Mouse (Mus musculus) embryonic stem cell, embryonic (primary cell): ENCODE data around the gene Il6ra.

Experiments used
- CTCF ChIA-PET, 4 experiments: fragments of 300-600 bp in 2 of 4; fragments of 350-600 bp in 2 of 4; sonication (Branson Sonifier 250); formaldehyde crosslinking; loops; one replicate each; lab custom pipeline; 2022; ENCODE audit warnings: inconsistent platforms in 2 of 4; lab: Charles Lee
- POLR2A ChIA-PET, 4 experiments: fragments of 300-600 bp in 2 of 4; fragments of 350-600 bp in 2 of 4; sonication (Branson Sonifier 250); formaldehyde crosslinking; loops; one replicate each; lab custom pipeline; 2022; ENCODE audit warnings: antibody characterized with exemption in 4 of 4, inconsistent platforms in 1 of 4; lab: Charles Lee

Gene Il6ra

DNA sequence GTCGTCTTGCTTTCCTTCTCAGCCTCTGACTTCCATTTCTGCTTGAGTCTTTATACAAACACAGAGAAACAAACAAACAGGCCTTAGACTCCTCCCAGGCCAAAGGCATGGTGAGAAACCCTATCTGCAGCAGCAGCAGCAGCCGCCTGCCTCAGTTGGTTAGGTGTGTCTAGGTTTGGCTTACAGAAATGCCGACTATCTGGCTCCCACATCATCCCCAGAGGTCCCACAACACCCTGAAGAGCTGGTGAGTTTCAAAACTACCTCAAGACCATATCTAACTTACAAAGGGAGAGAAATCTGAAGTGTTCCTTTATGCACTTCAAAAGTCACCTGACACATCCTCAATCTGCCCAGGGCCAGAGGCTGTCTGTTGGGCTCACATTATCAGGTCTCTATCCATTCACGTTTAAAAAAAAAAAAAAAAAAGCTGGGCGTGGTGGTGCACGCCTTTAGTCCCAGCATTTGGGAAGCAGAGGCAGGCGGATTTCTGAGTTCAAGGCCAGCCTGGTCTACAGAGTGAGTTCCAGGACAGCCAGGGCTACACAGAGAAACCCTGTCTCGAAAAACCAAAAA, 41.6 kb downstream of the Il6ra start:
- ChIA-PET POLR2A (interaction anchor here in 3 of 4 experiments (0.5 to 9.7 kb wide), 26 partner anchors 9 to 1630 kb away, joined by 3 to 69 read pairs (median 4); partner anchors contain the start of genes Il6ra (in 2 of the 3), 4933434E20Rik (in 1 of the 3) and She (in 1 of the 3)), CTCF (interaction anchor here (0.5 to 1.9 kb wide), 8 partner anchors 13 to 423 kb away, joined by 4 to 5 read pairs (median 4); no protein-coding TSS in a partner anchor)

DNA sequence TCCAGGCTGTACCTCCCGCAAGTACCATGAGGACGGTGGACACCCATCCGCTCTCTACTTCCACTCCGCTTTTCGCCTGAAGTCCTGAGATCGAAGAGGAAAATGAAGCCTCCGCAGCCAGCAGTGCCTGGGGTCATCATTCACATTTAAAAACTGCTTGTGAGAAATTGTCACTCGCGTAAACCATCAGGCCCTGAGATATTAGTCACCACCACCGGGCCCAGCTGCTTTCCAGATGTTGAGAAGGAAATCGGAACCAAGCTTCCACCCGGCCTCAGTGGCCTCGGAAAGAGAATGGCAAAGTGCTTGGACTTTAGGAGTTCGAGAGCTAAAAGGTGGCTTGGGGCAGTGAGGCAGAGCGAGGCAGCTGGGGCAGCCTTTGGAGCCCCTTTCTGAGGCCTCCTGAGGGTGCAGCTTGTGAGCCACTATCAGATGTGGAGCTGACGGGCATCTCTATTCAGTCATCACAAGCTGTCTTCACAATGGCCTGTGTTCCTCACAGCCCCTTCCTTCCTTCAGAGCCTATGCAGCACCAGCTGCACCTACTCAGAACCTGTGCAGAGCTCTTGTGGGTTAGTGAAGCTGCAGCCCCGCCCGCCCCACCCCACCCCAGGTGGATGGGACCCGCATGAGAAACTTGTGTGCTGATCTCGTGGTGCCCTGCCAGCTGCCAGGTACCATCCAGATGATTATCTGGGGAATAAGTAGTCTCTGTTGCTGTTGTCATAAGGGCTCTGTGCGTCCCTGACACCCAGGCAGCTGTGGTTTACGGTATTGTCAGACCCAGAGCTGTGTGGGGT, 42.3 kb downstream of the Il6ra start:
- CTCF ChIA-PET = interaction anchor here (0.5 to 1.9 kb wide), 7 partner anchors 8 to 422 kb away, joined by 3 to 4 read pairs (median 4); no protein-coding TSS in a partner anchor

DNA sequence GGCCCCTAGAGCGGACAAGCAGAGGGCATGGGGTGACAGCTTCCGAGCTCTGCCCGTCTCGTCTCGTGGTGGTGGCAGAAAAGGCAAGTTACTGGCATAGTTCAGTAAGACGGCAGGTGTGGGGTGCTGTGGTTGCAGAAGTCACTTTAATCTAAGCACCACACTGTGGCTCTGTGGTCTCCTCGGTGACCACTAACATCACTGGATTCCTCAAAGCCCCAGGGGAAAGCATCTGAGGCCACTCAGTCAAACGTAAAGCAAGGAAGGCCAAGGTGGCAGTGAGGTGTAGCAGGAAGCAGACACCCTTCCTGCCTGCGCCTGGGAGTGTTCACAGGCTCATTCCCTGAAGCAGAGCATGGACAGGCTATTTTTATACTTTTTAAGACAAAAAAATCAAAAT, 43.4 kb downstream of the Il6ra start:
- POLR2A ChIA-PET = interaction anchor here in 3 of 4 experiments (0.7 to 9.7 kb wide), 17 partner anchors 8 to 212 kb away, joined by 3 to 69 read pairs (median 5); partner anchors contain the start of gene Il6ra (in 1 of the 3)
- CTCF ChIA-PET = interaction anchor here in 3 of 4 experiments (0.6 to 1.9 kb wide), 4 partner anchors 11 to 65 kb away, joined by 3 to 6 read pairs (median 4); no protein-coding TSS in a partner anchor

More for the DNA sequence above, 42.3 kb downstream of the Il6ra start:
- POLR2A ChIA-PET = interaction anchor here (0.5 to 9.7 kb wide), 26 partner anchors 9 to 249 kb away, joined by 3 to 69 read pairs (median 4); partner anchors contain the start of genes Il6ra (in 2 of the 4), 4933434E20Rik (in 1 of the 4) and She (in 1 of the 4)

DNA sequence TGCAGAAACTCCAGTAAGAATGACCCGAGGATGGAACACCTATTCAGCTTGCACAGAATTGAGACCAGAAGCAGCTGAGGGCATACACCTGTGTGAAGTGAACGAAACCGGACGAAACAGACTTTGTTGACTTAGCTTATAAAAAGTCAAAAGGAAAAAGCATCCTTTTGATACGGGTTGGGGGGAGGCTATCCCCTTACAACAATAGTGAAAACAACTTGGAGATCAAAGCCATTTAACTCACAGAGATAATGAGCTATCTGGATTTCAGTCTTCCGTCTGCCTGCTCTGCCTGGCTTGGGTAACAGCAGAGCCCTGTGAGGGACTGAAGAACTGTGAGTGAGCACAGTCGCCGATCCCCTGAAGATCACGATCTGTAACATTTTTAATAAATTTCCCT, 44.0 kb downstream of the Il6ra start:
- POLR2A ChIA-PET = interaction anchor here (0.6 to 9.7 kb wide), 29 partner anchors 7 to 309 kb away, joined by 3 to 69 read pairs (median 4); partner anchors contain the start of gene Il6ra (in 2 of the 4)
- CTCF ChIA-PET = interaction anchor here in 3 of 4 experiments (0.5 to 1.6 kb wide), 12 partner anchors 10 to 433 kb away, joined by 3 to 15 read pairs (median 3); partner anchors contain the start of gene Il6ra (in 1 of the 3)

DNA sequence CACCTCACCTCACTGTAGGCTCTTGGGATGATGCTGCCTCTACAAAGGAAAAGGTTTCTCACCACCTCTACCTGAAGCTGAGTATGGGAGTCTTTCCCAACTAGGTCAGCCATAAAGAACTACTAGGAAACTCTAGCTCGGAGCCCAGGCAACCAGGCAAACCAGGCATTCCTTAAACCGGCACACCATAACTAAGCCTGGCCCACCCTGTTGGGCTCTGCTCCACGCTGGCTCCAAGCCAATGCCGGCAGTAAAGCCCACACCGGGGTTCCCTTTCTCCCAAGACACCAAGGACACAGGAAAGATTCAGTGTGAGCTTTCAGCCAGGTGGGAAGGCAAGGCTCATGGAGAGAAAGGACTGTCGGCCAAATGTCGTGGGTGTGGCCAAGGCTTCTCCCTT, 44.6 kb downstream of the Il6ra start:
- CTCF ChIA-PET = interaction anchor here (0.5 to 1.6 kb wide), 14 partner anchors 10 to 433 kb away, joined by 3 to 15 read pairs (median 3); partner anchors contain the start of gene Il6ra (in 1 of the 4)
- POLR2A ChIA-PET = interaction anchor here in 3 of 4 experiments (0.6 to 9.7 kb wide), 31 partner anchors 7 to 490 kb away, joined by 3 to 69 read pairs (median 4); partner anchors contain the start of gene Il6ra (in 2 of the 3)

DNA sequence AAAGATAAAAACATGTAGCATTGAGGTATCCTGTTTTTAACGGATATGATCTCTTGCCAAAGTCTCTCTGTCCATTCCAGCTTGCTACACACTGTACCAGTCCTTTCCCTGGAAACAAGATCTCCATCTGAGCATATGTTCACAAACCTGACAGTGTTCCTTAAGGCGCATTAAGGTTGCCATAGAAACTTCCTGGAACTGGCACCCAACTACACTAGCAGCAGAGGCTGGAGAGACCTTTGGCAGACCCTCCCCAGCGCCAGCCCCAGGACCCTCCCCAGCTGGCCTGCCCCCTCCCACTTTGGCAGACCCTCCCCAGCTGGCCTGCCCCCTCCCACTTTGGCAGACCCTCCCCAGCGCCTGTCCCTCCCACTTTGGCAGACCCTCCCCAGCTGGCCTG, 45.3 kb downstream of the Il6ra start:
- ChIA-PET POLR2A (interaction anchor here in 3 of 4 experiments (0.7 to 7.1 kb wide), 13 partner anchors 10 to 383 kb away, joined by 3 to 48 read pairs (median 4); partner anchors contain the start of gene Il6ra (in 1 of the 3)), CTCF (interaction anchor here in 3 of 4 experiments (0.5 to 1.6 kb wide), 6 partner anchors 9 to 1293 kb away, joined by 3 to 4 read pairs (median 3); no protein-coding TSS in a partner anchor)

DNA sequence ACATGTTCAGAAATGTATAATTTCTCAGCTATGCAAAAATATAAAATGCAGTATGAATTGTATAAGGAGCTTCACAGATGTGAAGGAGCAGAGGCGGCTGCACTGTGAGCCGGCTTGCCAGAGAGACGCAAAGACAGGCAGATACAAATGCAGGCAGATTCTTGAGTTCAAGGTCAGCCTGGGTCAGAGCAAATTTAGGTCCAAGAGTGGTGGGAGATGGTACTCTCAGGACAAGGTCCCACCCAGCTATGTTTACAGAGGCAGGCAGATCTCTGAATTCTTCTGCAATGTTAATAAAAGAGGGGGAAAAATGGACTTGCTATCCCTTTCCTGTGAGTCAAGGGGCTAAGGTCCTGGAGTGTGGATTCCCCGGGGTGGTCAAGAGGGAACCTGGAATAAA, 47.2 kb downstream of the Il6ra start:
- ChIA-PET POLR2A (interaction anchor here (0.6 to 7.1 kb wide), 48 partner anchors 8 to 647 kb away, joined by 3 to 48 read pairs (median 4); partner anchors contain the start of genes Il6ra (in 2 of the 4), Ube2q1 (in 2 of the 4) and Pbxip1 (in 1 of the 4)), CTCF (interaction anchor here (0.6 to 1.9 kb wide), 11 partner anchors 9 to 508 kb away, joined by 3 to 6 read pairs (median 3); partner anchors contain the start of gene Il6ra (in 1 of the 4))

DNA sequence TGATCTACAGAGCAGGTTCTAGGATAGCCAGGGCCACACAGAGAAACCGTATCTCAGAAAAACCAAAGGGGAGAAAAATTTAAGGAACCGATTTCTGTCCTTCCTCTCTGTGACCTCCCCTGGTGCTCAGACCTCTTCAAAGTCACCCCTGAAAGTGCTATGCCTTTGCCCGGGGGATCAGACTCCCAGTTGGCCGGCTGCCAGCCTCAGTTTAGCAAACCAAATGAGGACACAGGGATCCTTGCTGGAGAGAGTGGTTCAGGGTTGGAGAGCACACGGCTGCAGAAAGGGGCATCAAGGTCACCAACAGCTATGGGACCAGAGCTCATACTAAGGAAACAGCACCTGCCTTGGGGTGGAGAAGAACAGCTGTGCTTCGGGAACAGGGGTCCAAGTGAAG, 48.0 kb downstream of the Il6ra start:
- POLR2A ChIA-PET = interaction anchor here (0.5 to 7.1 kb wide), 47 partner anchors 9 to 894 kb away, joined by 3 to 48 read pairs (median 4); partner anchors contain the start of genes Il6ra (in 2 of the 4), Ube2q1 (in 2 of the 4) and Hax1 (in 1 of the 4)
- CTCF ChIA-PET = interaction anchor here in 3 of 4 experiments (0.6 to 1.9 kb wide), 9 partner anchors 11 to 351 kb away, joined by 3 to 4 read pairs (median 3); partner anchors contain the start of gene Il6ra (in 1 of the 3)

DNA sequence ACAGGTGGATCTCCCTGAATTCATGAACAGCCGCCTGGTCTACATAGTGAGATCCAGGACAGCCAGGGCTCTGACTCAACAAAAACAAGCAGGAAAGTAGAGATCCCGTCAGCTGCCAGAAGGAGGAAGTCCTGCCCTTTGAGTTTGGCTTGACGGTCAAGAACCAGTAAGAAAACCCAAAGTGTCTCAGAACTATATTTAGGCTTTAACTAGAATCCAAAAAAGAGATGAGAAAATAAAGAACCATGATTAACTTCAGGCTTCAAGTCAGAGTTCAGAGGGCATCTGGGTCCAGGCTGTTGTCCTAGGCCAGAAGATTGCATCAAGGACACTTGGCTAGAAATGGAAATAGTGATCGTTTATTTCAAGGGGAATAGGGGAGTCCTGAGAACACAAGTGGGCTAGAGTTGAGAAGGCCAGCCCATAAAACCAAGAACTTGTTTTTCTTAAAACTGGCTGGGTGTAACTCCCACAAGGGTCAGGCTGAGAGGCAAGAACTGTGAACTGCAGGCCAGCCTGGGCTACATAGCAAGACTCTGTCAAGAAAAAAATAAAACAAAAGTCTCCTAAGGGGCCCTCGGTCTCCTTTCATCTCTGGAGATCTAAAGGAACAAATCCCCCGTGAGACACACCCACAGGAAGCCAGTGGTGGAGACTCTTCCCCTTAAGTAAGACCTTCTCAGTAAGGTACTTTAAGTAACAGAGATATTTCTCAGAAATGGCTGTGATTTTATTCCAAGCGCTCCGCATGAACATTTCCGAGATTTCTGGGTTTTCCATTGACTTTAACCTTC, 49.1 kb downstream of the Il6ra start:
- CTCF ChIA-PET = interaction anchor here in 2 of 4 experiments (1.1 to 1.7 kb wide), 2 partner anchors 99 to 100 kb away, joined by 3 to 4 read pairs; no protein-coding TSS in a partner anchor
- POLR2A ChIA-PET = interaction anchor here in 3 of 4 experiments (1.2 to 7.1 kb wide), 14 partner anchors 10 to 649 kb away, joined by 3 to 48 read pairs (median 6); partner anchors contain the start of genes Hax1 (in 1 of the 3), Il6ra (in 1 of the 3) and Ube2q1 (in 1 of the 3)

DNA sequence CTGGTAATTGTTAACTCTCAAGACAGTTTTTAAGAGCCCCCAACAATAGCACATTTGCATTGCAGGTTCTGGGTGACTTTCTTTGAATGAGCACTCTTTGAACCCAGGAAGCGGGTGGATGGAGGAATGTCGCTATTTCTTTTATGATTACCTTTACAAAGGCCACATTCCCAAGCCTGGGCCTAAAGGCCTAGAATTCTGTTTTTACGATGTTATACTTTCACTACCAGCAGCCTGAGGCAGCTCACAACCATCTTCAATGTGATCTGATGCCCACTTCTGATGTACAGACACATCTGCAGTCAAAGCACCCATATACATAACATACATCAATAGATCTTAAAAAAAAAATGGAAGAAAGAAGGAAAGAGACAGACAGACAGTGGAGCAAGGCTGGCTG, 49.7 kb downstream of the Il6ra start:
- CTCF ChIA-PET = interaction anchor here in 2 of 4 experiments (0.6 to 1.7 kb wide), 3 partner anchors 101 to 1172 kb away, joined by 3 to 6 read pairs (median 4); no protein-coding TSS in a partner anchor

DNA sequence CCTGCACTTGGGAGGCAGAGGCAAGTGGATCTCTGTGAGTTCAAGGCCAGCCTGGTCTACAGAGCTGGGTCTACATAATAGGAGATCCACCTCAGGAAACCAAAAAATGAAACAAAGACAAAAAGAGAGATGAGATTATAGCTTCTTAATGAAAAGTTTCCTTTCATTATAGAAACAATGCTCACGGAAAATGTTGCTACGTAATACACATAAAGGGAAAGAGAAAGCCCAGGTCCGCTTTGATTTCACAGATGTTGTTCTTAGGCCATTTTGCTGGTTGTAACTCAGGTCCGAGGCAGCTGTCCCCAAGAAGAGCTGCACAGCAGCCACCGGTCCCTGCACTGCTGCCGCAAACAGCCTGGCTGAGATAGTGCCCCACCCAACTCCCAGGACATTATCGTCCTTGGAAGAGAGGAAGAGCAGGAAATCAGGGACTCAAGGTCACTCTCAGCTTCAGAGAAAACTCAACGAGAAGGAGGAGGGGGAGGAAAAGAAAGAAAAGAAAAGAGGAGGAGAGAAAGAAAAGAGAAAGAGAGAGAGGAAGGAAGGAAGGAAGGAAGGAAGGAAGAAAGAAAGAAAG, 50.7 kb downstream of the Il6ra start:
- POLR2A ChIA-PET = interaction anchor here in 3 of 4 experiments (0.6 to 7.1 kb wide), 45 partner anchors 8 to 1287 kb away, joined by 3 to 48 read pairs (median 4); partner anchors contain the start of genes Il6ra (in 2 of the 3), Atp8b2 (in 1 of the 3) and She (in 1 of the 3)
- CTCF ChIA-PET = interaction anchor here (0.6 to 3.0 kb wide), 10 partner anchors 9 to 407 kb away, joined by 3 to 14 read pairs (median 4); no protein-coding TSS in a partner anchor

More for the DNA sequence above, 49.7 kb downstream of the Il6ra start:
- POLR2A ChIA-PET = interaction anchor here in 3 of 4 experiments (0.8 to 7.1 kb wide), 12 partner anchors 17 to 650 kb away, joined by 3 to 48 read pairs (median 4); partner anchors contain the start of gene Il6ra (in 1 of the 3)

DNA sequence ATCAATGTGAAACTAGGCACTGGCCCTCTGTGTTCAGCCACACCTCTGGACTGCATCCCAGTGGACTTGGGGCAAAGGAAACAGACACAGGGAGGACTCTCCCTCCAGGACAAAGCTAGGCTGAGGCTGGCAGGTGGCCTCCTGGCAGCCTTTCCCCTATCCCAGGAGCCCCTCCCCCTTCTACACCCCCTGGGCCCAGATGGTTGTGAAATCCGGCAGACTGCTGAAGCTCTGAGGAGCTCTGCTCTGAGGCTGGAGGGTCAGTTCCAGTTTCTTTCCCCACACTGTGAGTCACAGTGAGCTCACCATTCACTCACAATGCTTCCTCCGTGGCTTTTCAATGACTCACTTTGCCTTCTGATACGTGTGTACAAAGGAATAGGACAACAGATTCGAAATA, 51.9 kb downstream of the Il6ra start:
- CTCF ChIA-PET = interaction anchor here (0.7 to 3.0 kb wide), 25 partner anchors 9 to 411 kb away, joined by 3 to 14 read pairs (median 3); partner anchors contain the start of gene Kcnn3 (in 1 of the 4)
- POLR2A ChIA-PET = interaction anchor here (0.5 to 7.1 kb wide), 51 partner anchors 9 to 1286 kb away, joined by 3 to 48 read pairs (median 5); partner anchors contain the start of genes Il6ra (in 3 of the 4), Adam15 (in 1 of the 4), Atp8b2 (in 1 of the 4) and Hax1 (in 1 of the 4)

DNA sequence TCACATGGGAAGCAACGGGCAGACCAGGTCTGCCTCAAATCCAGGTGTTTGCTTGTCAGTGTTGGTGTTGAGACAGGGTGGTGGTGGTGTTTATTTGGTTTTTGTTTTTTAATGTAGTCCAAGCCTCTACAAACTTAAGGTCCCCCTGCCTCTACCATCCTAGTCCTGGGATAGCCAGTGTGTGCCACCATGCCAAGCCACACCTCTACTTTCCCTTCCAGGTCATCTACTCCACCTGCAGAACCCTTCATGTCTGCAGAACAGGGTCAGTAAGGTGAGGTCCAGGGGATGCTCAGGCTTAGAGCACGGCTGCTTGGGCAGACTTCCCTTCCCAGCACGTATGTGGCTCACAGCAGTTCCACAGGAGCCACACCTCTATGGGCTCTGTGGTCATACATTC, 52.7 kb downstream of the Il6ra start:
- ChIA-PET CTCF (interaction anchor here in 3 of 4 experiments (1.0 to 3.0 kb wide), 9 partner anchors 10 to 379 kb away, joined by 3 to 14 read pairs (median 3); no protein-coding TSS in a partner anchor), POLR2A (interaction anchor here in 3 of 4 experiments (0.7 to 7.1 kb wide), 19 partner anchors 10 to 511 kb away, joined by 3 to 48 read pairs (median 5); partner anchors contain the start of genes Il6ra (in 2 of the 3), Adam15 (in 1 of the 3) and Hax1 (in 1 of the 3))

DNA sequence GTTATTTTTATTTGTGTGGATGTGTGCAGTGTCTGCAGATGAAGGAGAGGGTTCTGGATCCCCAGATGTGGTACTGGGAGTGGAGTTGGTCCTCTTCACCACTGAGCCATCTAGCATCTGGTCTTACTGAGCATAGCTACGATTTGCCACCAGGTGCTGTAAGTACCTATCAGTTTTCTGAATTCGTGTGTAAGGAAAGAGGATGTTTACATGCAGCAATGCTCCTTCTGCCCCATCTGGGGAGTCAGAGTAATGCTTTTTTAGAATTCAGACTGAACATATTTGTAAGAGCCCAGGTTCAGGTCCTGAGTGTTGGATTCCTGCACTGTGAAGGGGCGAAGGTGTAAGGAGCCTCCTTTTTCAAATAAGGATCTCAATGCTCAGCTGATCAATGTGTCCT, 53.1 kb downstream of the Il6ra start:
- CTCF ChIA-PET = interaction anchor here in 2 of 4 experiments (0.6 to 3.0 kb wide), 3 partner anchors 43 to 346 kb away, joined by 3 to 16 read pairs (median 14); no protein-coding TSS in a partner anchor
- POLR2A ChIA-PET = interaction anchor here in 2 of 4 experiments (1.2 to 4.4 kb wide), 5 partner anchors 13 to 54 kb away, joined by 3 to 40 read pairs (median 5); no protein-coding TSS in a partner anchor

DNA sequence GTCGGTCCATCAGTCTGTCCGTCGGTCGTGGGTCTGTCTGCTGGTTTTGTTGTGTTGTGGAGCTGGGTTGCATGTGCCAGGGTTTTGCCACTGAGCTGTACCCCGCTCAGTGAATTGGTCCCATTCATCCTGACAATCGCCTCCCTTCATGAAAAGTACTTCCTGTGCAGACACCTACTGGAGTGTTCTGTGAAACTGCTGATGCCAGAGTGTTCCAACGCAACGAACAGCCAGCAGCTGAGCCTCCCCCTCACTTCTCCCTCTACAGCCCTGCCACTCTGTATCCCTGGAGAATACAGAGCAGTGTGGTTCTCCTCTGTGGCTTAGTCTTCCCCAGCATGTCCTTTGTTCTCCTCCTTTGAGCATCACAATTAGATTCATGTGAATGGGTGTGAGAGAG, 54.1 kb downstream of the Il6ra start:
- ChIA-PET POLR2A (interaction anchor here in 3 of 4 experiments (0.6 to 1.4 kb wide), 8 partner anchors 10 to 86 kb away, joined by 3 to 6 read pairs (median 3); no protein-coding TSS in a partner anchor), CTCF (interaction anchor here (0.9 to 3.1 kb wide), 25 partner anchors 9 to 410 kb away, joined by 3 to 45 read pairs (median 6); partner anchors contain the start of gene Ube2q1 (in 1 of the 4))
